Mouse (Mus musculus) neutrophil, adult 5-6 weeks (primary cell): Measurements from ENCODE around the gene Cyp2j9. TPM values are rescaled to one million over a fixed set of nuclear protein-coding genes. Genes with fewer than 3 reads are reported as not detected.
"Not testable (repeated sequence)": the region's sequence is repeated elsewhere in the genome, so short reads cannot be mapped to it uniquely, and the experiment has no call there.

Experiments
- ATAC-seq: fragments of 151-379, 151-347 bp; 2 replicates; pipeline ENCODE4 v1.8.0; 2017; ENCODE audit warnings: mild to moderate bottlenecking, moderate TSS enrichment; ENCODE audit not compliant: insufficient number of reproducible peaks, poor library complexity, low FRiP score, severe bottlenecking; ENCODE audit errors: extremely low read depth
- total RNA-seq: library from RNA; stranded (forward); fragments of 200-1000 nt; gene quantifications from 2 replicates; pipeline ENCODE4 v1.2.3, GENCODE M21; 2017

Gene Cyp2j9
- not detected in 2 replicates for total RNA-seq

DNA sequence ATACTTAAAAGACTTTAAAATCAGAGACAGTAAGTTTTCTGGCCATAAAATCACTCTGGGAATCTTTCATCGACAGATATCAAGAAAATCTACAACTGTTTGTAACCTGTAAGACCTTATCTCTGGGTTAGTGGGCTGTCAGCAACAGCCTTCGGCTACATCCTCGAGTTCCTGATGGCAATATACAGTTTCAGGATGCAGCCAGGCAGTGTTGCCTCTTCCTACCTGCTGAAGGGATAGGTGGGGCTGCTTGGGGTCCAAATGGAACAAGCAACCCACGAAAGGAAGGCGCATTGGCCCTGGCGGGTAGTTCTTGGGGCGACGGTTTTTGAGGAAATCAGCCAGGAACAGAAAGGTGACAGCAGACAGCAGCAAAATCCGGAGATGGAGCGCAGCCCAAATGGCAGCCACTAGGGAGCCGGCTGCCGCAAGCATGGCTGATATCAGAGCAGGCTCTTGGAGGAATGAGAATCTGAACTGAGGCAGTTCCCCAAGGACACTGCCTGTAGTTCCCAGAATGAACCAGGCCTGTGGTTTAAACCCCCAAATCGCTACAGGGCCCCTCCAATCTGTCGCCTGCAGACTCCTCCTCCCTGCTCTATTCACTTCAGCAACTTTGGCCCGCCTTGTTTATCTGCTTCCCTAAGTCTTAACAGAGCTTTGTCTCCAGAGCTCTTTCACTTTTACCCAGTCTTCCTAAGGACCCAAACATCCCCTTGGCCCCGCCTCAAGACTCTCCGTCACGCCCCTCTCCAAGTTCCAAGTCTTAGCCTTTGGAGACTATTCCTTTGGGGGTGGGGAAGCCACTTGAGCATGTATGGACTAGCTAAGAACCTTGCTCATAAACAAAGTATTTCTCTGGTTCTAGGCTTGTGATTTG lies at the start of gene Cyp2j9:
TSS of gene Cyp2j9 (minus strand) at position 668 of the 880 bp plus-strand sequence.
- ATAC-seq: no peak

DNA sequence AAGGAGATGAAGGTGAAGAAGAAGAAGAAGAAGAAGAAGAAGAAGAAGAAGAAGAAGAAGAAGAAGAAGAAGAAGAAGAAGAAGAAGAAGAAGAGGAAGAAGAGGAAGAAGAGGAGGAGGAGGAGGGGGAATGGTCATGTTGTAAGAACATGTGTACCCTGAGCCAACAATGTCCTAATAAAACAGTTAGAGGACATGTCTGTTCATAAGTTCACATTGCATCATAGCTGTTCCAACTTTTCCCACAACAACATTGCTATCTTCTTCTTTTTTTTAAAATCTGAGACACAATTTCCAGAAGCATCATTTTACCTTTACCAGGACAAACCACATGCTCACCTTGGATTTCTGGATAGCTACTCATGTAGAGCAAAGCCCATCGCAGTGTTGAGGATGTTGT lies 44.1 kb upstream of the Cyp2j9 start:
- ATAC-seq: no peak

DNA sequence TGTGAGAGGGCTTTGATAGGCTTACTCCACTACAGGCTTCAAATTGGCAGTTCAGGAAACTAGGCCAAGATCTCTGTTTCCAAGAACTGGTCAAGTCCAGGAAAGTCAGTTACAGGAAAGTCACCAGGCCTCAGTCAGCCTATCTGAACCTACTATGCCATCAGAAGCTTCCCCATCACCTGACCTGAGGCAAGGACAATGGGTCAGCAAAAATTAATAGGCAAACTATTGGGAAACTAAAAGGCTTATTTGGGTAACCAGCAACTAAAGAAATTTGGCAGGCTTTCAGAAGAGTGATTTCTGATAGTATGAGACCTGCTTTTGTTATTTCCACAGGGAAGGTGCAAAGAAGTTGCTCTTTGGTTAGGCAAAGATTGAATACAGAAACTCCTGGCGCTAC lies 31.1 kb upstream of the Cyp2j9 start:
- no peak for ATAC-seq

DNA sequence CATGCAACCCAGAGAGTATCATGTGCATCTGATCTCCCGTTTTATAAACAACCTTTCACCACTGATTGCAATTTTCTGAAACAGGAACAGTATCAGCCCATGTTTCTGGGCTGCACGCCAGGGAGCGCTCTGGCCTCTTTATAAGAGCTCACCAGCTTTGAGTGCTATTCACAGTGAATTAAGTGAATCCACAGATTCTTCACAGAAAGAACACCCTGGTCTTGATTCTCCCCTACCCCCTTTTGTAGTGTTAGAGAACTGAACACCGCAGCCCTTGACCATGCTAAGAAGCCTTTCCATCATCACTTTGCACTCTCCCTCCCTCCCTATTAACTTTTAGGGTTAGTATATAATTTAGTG lies 393 bp upstream of the Cyp2j9 start:
- no peak for ATAC-seq

DNA sequence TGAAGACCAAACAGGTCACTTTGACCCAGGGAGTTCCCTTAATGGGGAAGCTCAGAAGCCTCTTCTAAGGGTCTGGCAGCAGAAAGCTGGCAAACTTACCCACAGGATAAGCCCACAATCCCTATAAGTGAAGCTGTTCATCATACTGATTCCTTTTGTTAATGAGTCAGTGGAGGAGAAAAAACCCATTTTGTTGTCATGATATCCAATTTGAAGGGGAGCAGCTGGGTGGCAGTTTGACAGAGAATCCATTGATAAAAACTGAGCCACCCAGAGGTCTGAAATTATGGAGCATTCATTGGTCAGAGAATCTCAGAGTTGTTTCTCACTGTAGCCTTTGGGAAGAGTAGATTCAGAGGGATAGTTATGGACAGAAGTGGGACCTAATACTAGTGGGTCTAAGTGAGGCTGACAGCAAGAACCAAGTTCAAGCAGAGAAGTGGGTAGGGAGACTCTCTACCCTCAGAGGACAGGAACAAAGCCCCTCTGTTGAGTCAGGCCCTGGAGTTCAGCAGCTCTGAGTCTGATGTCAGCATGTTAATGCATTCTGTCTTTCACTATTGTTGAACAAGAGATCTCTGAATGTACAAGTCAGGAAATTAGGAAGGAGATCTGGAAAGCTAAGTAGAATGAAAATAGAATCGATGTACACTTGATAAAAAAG lies 9.8 kb downstream of the Cyp2j9 start:
- no peak for ATAC-seq

DNA sequence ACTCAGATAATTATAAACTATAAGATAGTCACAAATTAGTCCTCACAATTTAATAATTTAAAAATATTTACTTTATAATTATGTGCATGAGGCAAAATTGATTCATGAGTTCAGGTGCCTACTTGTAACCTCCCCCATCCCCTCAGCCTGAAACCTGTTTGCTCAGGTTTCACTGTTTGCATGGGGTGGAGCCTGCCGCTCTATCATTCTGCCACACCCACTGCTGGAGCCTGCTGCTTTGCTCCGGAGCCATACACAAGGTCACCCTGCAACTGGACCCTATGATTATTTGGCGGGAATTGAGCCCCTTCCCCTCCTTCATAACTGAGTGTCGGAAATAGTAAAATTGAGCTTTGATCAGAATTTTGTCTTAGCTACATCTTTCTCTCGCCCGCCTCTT lies 11.0 kb downstream of the Cyp2j9 start:
- ATAC-seq: not testable (repeated sequence)

DNA sequence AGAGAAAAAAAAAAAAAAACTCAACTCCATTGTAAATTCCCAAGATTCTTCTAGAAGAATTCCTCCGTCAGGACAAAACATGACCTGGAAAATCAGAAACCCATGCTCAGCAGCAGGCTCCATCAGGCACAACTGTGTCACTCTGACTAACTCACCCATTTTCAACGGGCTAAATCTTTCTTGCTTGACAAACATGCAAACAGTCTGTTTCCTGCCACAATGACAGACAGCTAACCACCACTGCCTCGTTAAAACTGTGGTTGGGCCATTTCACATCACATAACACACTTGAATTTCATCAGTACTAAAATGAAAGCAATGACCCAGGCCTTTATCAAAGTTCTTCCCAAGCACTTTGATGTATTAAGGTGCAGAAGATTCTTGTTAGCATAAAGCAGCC lies 21.9 kb downstream of the Cyp2j9 start:
- ATAC-seq: no peak

DNA sequence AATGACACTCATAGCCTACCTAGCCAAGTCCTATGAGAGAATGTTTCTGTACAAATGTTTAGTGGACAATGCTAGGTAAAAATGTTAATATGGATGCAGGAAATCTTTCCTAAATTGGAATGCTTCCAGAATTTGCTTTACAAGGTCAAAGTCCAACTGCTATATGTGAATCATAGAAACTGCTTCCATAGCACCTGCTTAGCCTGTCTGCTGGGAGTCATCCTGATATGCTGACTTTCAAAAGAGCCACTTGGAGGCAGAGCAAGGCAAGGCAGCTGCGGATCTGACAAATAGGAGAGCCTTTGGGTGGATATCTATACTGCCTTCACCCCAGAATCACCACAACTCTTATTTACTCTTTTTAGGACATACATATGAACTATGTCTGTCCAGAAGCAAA lies 23.4 kb downstream of the Cyp2j9 start:
- ATAC-seq: no peak

DNA sequence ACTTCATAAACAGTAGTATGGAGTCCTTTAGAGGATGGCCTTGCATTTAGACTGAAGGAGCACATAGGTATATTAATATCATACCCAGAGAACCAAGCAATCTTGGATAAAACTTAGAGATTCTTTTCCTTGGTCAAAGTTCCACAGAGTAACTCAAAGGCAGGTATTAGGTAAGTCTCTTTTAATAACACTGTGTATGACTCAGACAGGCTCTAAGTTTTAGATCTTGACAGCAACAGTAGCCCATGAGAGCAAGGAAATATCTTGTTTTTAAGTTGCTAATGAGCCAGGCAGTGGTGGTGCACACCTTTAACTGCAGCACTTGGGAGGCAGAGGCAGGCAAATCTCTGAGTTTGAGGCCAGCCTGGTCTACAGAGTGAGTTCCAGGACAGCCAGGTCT lies 25.6 kb downstream of the Cyp2j9 start:
- no peak for ATAC-seq

DNA sequence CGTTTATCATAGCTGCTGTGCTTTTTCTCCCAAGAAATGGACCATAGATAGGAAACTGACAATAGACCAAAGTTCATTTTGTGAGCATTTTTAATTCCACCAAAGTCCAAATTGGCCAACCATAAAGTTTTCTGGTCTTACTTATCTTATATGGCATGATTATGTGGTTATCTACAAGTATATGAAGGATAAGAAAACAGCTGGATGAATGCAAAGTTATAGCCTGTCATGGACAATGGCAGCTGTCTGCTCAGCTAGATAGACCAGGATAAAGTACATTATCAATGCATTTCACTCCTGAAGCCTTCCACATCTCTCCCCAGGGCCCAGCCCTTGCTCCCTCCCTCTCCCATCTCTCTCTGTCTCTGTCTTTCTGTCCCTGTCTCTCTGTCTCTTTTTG lies 30.9 kb downstream of the Cyp2j9 start:
- no peak for ATAC-seq

DNA sequence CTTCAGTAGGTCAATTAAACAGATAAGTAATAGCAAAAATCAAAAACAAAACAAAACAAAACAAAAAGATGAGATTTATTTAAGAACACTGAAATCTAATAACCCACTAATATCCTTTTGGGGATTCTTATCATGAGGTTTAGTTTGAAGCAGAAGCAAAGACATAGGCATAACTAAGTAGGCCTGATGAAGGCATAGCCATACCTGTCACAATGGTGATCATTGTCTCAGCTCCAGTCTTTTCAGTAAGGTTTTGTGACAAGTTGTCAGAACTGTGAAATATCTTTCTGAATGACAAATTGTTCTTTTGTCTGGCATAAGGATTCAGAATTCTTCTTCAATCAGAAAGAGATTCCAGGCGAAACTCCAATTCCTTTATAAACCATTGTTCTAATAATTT lies 31.6 kb downstream of the Cyp2j9 start:
- ATAC-seq: no peak

DNA sequence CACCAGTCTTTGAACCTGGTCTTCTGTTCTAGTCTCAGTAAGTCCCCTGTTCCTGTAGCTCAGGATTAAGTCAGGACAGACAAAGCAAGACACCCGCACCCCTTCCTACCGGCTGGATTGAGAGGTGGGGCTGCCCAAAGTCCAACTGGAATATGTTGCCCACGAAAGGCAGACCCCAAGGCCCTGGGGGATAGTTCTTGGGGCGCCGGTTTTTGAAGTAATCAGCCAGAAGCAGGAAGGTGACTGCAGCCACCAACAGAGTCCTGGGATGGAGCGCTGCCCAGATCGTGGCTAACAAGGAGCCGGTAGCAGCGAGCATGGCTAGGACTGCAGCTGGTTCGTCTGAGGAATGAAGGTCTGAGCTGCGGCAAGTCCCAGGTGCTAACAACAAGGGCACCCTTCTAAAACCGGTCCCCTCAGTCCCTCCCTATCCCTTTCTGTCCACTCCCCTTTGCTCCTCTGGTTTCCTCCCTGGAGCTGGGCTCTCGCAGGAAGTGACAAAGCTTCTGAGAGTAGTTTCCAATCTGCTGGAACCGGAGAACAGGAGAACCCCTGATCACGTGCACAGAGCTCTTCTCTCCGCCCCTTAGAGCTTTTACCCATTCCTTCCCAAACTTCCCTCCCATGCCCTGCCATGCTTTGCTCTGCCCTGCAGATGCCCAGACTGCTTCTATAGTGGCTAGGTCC lies 38.1 kb downstream of the Cyp2j9 start, which contains the start of gene Cyp2j6:
TSS of gene Cyp2j6 (minus strand) at position 529 of the 687 bp plus-strand sequence.
- no peak for ATAC-seq

DNA sequence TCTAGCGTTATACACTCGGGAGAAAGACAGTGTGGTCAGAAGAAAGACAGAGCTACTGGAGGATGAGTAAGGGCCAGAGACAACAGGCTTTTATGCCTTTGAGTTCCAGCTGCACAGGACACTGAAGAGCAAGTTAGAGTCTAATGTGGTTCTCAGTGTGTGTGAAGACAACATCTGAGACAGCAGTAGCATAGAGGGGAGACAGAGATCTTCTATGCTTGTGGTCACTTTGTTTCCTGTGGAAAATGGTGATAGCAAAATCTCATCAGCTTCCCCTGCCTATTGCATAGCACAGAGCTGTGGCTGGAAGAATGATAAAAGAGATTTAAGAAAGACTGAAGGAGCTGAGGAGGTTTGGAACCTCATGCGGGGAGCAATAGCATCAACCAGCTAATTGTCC lies 39.8 kb downstream of the Cyp2j9 start:
- ATAC-seq: no peak

DNA sequence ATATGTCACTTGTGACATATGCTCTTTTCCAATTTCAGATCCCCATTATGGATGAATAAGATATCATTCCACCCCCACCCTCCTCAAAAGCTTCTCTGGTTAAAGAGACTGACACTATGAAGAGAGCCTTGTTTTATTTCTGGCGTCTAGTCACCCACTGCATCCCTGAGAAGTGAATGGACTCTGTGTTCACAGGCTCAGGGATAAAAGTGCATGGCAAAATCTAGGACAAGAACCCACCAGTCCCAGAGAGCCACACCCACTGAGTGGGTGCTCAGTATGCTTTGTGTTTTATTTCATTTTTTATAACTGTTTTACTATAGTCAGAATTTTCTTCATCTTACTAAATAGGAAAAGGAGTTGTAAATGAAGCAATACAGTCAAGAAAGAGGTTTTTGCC lies 45.4 kb downstream of the Cyp2j9 start:
- ATAC-seq: no peak

DNA sequence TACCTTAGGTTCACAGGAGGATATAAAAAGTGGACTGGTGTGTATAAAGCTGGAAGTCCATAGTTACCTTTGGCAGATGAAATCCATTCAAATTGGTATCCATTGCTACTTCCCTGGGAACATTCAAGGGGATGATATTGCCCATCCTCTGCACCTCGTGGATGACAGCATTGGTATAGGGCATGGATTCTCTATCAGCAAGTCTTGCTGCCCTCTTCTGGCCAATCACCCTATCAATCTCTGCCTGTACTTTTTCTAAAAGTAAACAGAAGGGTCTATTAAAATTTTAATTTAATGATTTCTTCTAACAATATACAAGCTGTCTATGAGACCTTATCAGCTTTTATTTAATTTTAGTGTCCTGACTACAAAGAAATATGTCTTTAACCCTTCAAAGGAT lies 65.6 kb downstream of the Cyp2j9 start:
- ATAC-seq: no peak

DNA sequence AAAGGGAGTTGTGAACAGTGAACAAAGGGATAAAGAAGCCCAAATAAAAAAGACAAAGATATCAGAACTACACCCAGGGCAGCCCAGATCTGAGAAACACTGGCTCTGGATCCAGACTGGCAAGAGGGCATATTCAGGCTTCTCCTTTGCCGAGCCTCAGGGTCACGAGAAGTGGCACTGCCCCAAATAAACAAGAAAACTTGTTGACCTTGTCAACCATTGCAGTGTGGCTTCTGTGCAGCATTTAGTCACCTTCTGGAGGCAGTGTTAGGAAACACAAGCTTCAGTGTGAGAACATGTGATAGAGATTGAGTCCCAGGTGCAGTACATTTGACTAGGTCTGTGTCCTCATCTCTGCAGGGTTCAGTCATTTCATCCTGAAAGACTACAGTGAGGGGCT lies 69.1 kb downstream of the Cyp2j9 start:
- no peak for ATAC-seq
